Mouse (Mus musculus) stomach, postnatal 0 days (tissue): ENCODE data around the gene Arih1.

ENCODE experiments used
- CTCF ChIP-seq: IDR thresholded peaks from 2 replicates; pipeline ENCODE4 v1.5.1; 2016; ENCODE audit warnings: antibody characterized with exemption, low read depth, mild to moderate bottlenecking, moderate library complexity
- EP300 ChIP-seq: optimal IDR thresholded peaks from 2 replicates; pipeline ENCODE3; 2016; ENCODE audit warnings: antibody characterized with exemption

- TF ChIP-seq CTCF (no peak), EP300 (no peak)
Measured at GRCm38 (mm10) chr9:59508146-59508545, 21.7 kb upstream of the Arih1 start.
